Mouse (Mus musculus) small intestine, adult 2 months (tissue): Measurements from ENCODE around the gene Lmcd1.

Experiments
- CTCF ChIP-seq: fragments of 200-500 bp; IDR thresholded peaks from 2 replicates; pipeline ENCODE4 v1.5.1; 2012; ENCODE audit warnings: low read depth, mild to moderate bottlenecking, control low read depth, inconsistent platforms, low read length, moderate library complexity, mixed read lengths; ENCODE audit not compliant: insufficient replicate concordance, insufficient read length; ENCODE audit errors: extremely low read depth
- POLR2A ChIP-seq: fragments of 200-500 bp; IDR thresholded peaks from 2 replicates; pipeline ENCODE4 v1.6.1; 2012; ENCODE audit warnings: low read depth, mild to moderate bottlenecking, control low read depth, inconsistent platforms, low read length, moderate library complexity

DNA sequence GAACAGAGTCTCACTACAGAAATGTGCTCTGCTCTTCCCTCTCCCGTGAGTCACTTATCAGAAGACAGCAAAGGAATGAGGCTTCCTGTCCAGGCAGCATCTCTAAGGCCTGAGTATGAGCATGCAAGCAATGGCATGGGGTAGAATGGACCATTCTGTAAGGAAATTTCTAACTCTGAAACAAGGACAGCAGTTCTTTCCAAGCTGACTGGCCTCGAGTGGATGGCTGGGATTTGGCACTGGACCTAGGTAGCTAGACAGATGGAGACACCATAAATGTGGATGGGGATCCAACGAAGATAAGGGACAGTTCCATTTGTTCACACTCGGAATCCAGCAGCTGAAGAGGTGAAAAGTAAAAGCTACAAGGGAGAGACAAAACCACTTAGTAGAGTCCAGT is 17.6 kb downstream of the Lmcd1 start:
- no peak for TF ChIP-seq CTCF
- TF ChIP-seq POLR2A = no peak
